ENCODE assay signal across 29 mouse cellular contexts in the genomic region with DNA sequence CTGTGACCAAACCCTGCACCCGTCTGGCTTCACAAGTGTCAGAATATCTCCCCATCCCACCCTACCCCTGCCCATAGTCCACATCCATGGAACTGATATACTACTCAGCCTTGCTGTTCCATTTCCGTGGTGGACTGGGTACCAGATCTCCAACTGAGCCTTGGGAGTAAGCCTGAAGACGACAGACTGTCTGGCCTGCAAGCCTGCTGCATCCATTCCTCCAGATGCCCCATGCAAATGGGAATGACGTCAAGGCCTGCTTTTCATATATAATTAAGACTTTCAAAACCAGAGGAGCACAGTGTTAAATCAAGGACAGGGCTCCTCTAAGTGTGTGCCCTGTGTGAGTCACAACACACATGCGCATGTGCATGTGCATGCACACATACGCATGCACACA. TPM values are rescaled to one million over a fixed set of nuclear protein-coding genes. Genes with fewer than 3 reads are reported as not detected.
A peak's percentile ranks its signal among the peaks of the same experiment; 100 is the strongest.
DNase-seq lines count a peak whose midpoint lies in the region; ATAC-seq and TF ChIP-seq lines count a peak whose summit lies in the region.
"Had no signal": no experiment of that assay in that cellular context is flagged by ENCODE, and none has a peak within 500 bp of the region (broad histone marks: within the 10 kb centered on the region; RNA-seq: fewer than 3 reads in every experiment).

No protein-coding gene starts in this region.

- ATAC-seq in hindbrain, postnatal 0 days = no peak
- no peak for ATAC-seq in hindbrain, embryonic 13.5 days (ENCODE audit: low FRiP score)
- peak; percentile 16; the same call in 1 of the 2 replicates for ATAC-seq in forebrain, embryonic 15.5 days (replicated peaks)
- ATAC-seq: intestine, embryonic 16.5 days had no signal

- H3K27ac ChIP-seq in hindbrain, postnatal 0 days = no peak overlapping the region
- H3K27ac ChIP-seq in hindbrain, embryonic 13.5 days = no peak overlapping the region
- 0 out of 2 replicates have a peak overlapping the region, but pooled peaks have one; percentile 11 for H3K27ac ChIP-seq in forebrain, embryonic 15.5 days (replicated peaks)
- H3K27ac ChIP-seq: gastrocnemius, adult 2 months; kidney, postnatal 0 days; limb, embryonic 13.5 days; lung, embryonic 15.5 days had no signal

- no peak overlapping the region for H3K4me2 ChIP-seq in hindbrain, postnatal 0 days (ENCODE audit: low read depth, low read length)
- no peak overlapping the region for H3K4me2 ChIP-seq in hindbrain, embryonic 13.5 days
- no peak overlapping the region for H3K4me2 ChIP-seq in forebrain, embryonic 15.5 days (replicated peaks)
- H3K4me2 ChIP-seq: limb, embryonic 13.5 days; liver, embryonic 11.5 days; lung, embryonic 15.5 days had no signal

- no peaks in the 10 kb centered on the region; the same call in 1 of the 2 replicates for H3K4me1 ChIP-seq in hindbrain, postnatal 0 days (ENCODE audit: insufficient read depth, low read length)
- H3K4me1 ChIP-seq in hindbrain, embryonic 13.5 days (replicated peaks) = peaks cover 25% of the 10 kb centered on the region
- peaks cover 41% of the 10 kb centered on the region for H3K4me1 ChIP-seq in forebrain, embryonic 15.5 days
- H3K4me1 ChIP-seq: lung, embryonic 15.5 days had no signal

- intact Hi-C loops in heart, postnatal 36 days (cut with DNase I) = no loop called here

- no peak for TF ChIP-seq CTCF in hindbrain, postnatal 0 days (IDR thresholded peaks at IDR 0.05; ENCODE audit: low read depth)

- 69% methylated on average over 6 of the region's 6 CpGs for WGBS in hindbrain, postnatal 0 days
- 75% methylated on average over 6 of the region's 6 CpGs for WGBS in hindbrain, embryonic 13.5 days
- WGBS in forebrain, embryonic 15.5 days = 63% methylated on average over 6 of the region's 6 CpGs

- peak; percentile 19 for DNase-seq in hindbrain, postnatal 0 days (ENCODE audit: low spot score)
- peak; percentile 10 for DNase-seq in brain, adult 2 months (ENCODE audit: low read depth, low spot score)
- DNase-seq in gastrocnemius, postnatal 25 days = no peak
- no peak for DNase-seq in heart, postnatal 36 days
- DNase-seq: adrenal gland, postnatal 10 days; B cell, adult 2 months; cerebellum, adult 11-12 months; cerebellum, postnatal 25 days; gastrocnemius, adult 2 months; heart, postnatal 14 days; kidney, adult 8-10 months; layer of hippocampus, postnatal 36 days; lung, postnatal 36 days; midbrain, embryonic 14.5 days; retina, postnatal 1 day; right cerebral cortex, postnatal 14 days had no signal

- no peaks in the 10 kb centered on the region for H3K27me3 ChIP-seq in hindbrain, postnatal 0 days (ENCODE audit: insufficient read depth, low read length)
- peaks cover 10% of the 10 kb centered on the region; the same call in 1 of the 2 replicates for H3K27me3 ChIP-seq in hindbrain, embryonic 13.5 days
- H3K27me3 ChIP-seq in forebrain, embryonic 15.5 days = no peaks in the 10 kb centered on the region
- H3K27me3 ChIP-seq: lung, embryonic 15.5 days had no signal

- H3K4me3 ChIP-seq in hindbrain, postnatal 0 days (ENCODE audit: low read length) = no peak overlapping the region
- no peak overlapping the region for H3K4me3 ChIP-seq in hindbrain, embryonic 13.5 days
- H3K4me3 ChIP-seq in forebrain, embryonic 15.5 days = no peak overlapping the region
- H3K4me3 ChIP-seq: gastrocnemius, adult 2 months; limb, embryonic 13.5 days; lung, embryonic 15.5 days had no signal

- no peak overlapping the region for H3K9ac ChIP-seq in hindbrain, postnatal 0 days (replicated peaks; ENCODE audit: low read length)
- H3K9ac ChIP-seq in hindbrain, embryonic 13.5 days = no peak overlapping the region
- H3K9ac ChIP-seq in forebrain, embryonic 15.5 days (replicated peaks) = no peak overlapping the region
- H3K9ac ChIP-seq: limb, embryonic 13.5 days; lung, embryonic 15.5 days had no signal

- H3K36me3 ChIP-seq in hindbrain, postnatal 0 days (ENCODE audit: insufficient read depth, low read length) = no peaks in the 10 kb centered on the region
- no peaks in the 10 kb centered on the region for H3K36me3 ChIP-seq in hindbrain, embryonic 13.5 days
- H3K36me3 ChIP-seq in forebrain, embryonic 15.5 days = no peaks in the 10 kb centered on the region
- H3K36me3 ChIP-seq: G1E; limb, embryonic 13.5 days; lung, embryonic 15.5 days had no signal

- H3K9me3 ChIP-seq in hindbrain, postnatal 0 days (ENCODE audit: low read length) = no peaks in the 10 kb centered on the region
- H3K9me3 ChIP-seq in hindbrain, embryonic 13.5 days = no peaks in the 10 kb centered on the region
- H3K9me3 ChIP-seq in forebrain, embryonic 15.5 days = no peaks in the 10 kb centered on the region
- H3K9me3 ChIP-seq: limb, embryonic 13.5 days; lung, embryonic 15.5 days had no signal

RNA-seq across cellular contexts. Expression of gene Scn11a, which starts 21.9 kb away (rescaled TPM):
- 0.52 and 0.65 TPM in 2 replicates for total RNA-seq in hindbrain, postnatal 0 days (2014; rRNA removed)
- polyA plus RNA-seq in hindbrain, postnatal 0 days (2015; fragmentation: Nextera tagmentation; extraction: Ambion mirVana) = 0.16 and 0.23 TPM in 2 replicates
- polyA plus RNA-seq in hindbrain, embryonic 13.5 days (2015; fragmentation: Nextera tagmentation; extraction: Ambion mirVana) = 0.04 and 0.14 TPM in 2 replicates
- 0.18 and 0.22 TPM in 2 replicates for polyA plus RNA-seq in forebrain, embryonic 15.5 days (2015; fragmentation: Nextera tagmentation; extraction: Ambion mirVana)
- total RNA-seq in gastrocnemius, postnatal 25 days (2021) = under 1 TPM in 1 of 2 experiments, not detected in 1; 0.05 TPM
- under 1 TPM in 1 of 2 experiments, not detected in 1; 0.05 TPM for total RNA-seq in heart, postnatal 36 days (2021)
- total RNA-seq: gastrocnemius, adult 2 months; layer of hippocampus, postnatal 36 days; megakaryocyte-erythroid progenitor cell, adult 5-6 weeks; monocyte, adult 5-6 weeks had no signal
- polyA plus RNA-seq: G1E; gonadal fat pad, adult 2 months; heart, embryonic 14.5 days; intestine, embryonic 16.5 days; lung, embryonic 15.5 days; stomach, embryonic 14.5 days had no signal

RNA-seq across cellular contexts. Expression of gene Wdr48, which starts 47.5 kb away (rescaled TPM):
- total RNA-seq in hindbrain, postnatal 0 days (2014; rRNA removed) = 50.9 and 62.1 TPM in 2 replicates
- 47.3 and 47.5 TPM in 2 replicates for polyA plus RNA-seq in hindbrain, postnatal 0 days (2015; fragmentation: Nextera tagmentation; extraction: Ambion mirVana)
- 63.2 and 65.3 TPM in 2 replicates for polyA plus RNA-seq in hindbrain, embryonic 13.5 days (2015; fragmentation: Nextera tagmentation; extraction: Ambion mirVana)
- polyA plus RNA-seq in forebrain, embryonic 15.5 days (2015; fragmentation: Nextera tagmentation; extraction: Ambion mirVana) = 78.0 and 82.5 TPM in 2 replicates
- 10 to 100 TPM; 12.0 to 12.3 TPM for total RNA-seq in gastrocnemius, postnatal 25 days (2021)
- total RNA-seq in heart, postnatal 36 days (2021) = 10 to 100 TPM; 27.6 to 29.2 TPM

Comparison
In these comparisons a context has a peak if more than half of its experiments do, and no peak if none do; other contexts are left out.
1. DNase-seq: peak in hindbrain, postnatal 0 days (single experiment) and brain, adult 2 months (single experiment); none in gastrocnemius, postnatal 25 days (single experiment) and heart, postnatal 36 days (0 of 2).